Mouse (Mus musculus) cerebral cortex, adult 2 months (tissue): ENCODE measurements around the gene Arhgap24.

Experiments
- WGBS: fragments of 180-500 bp; shearing (Covaris S2); methylation state at CpG from one replicate; pipeline ENCODE4 v1.1.7; 2018; 5-methylcytosine and 5-hydroxymethylcytosine counted together

Arhgap24 gene

DNA sequence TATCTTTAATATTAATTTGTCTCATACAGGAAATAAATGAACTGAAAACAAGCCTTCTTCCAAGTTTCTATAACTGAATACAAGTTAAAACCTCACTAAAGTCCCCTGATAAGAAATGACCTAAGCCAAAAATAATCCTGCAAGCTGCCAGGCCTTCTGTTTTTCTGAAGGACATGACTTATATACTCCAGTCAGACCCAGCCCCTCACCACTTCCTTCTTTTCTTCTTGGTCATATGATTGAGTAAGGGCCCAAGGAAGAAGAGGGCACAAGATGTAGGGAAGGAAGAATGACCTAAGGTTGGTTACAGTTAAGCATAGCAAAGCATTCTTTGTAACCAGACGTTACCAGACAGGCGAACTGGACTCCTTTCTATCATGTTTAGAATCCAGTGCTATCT, 21.1 kb downstream of the Arhgap24 start:
- WGBS, result 82% methylated on average over 2 of the region's 2 CpGs

- WGBS, result 82% methylated on average over 3 of the region's 3 CpGs
Measured at GRCm38 (mm10) chr5:102503066-102503465, 21.9 kb downstream of the Arhgap24 start.

DNA sequence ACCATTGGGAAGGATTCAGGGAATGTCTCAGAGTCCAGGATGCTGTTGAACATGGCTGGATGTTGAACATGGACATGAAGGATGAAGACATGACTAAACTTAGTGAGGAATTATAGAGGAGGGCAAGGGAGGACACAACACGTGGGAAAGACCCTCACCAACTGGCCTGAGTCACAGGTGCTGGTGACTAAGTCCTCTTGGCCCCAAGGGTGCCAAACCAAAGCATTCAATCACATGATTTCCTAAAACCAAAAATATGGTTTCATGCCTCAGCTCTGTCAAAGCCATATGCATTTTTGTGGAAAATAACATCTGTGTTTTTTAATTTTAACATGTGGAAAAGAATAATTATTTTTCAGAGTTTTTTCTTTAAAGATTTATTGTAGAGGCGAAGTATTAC, 22.7 kb downstream of the Arhgap24 start:
- WGBS, result 76% methylated on average over 2 of the region's 2 CpGs

DNA sequence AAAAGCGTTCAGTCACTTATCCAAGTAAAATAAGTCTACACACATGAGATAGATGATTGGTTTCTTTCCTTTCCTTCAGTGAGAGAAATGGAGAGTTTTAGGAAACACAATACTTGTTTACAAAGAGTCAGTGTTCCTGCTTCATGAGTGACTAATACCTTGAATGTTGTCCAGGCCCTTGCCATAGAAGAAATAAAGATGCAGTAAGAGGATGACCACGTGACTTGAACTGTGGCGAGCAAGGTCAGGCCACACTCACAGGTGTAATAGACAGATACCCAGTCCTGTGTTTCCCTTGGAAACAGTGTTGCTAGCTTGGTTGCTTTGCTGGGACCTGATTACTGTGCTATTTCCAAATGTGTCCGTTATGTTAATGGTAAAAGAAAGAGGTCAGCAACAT, 23.4 kb downstream of the Arhgap24 start:
- WGBS, result 84% methylated on average over 4 of the region's 4 CpGs

GRCm38 (mm10) chr5:102508162-102508561, 27.0 kb downstream of the Arhgap24 start:
- 86% methylated on average over 3 of the region's 3 CpGs for WGBS

DNA sequence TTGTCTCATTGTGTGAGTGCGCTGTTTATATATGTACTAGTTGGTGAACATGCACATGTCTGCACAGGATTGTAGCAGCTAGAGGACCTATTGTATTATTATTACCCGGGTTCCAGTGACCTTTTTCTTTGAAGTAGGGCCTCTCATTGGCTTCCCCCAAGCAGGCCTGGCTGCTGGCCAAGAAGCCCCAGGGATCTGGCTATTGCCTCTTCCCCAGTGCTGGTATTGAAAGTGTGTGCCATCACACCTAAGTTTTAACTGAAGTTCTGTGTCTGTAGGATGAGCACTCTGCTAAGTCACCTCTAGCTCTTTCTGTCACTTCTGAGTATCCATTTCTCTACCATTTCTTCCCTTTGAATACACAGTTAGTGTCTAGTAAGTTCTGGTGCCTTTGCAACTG, 28.2 kb downstream of the Arhgap24 start:
- 58% methylated on average over 2 of the region's 2 CpGs for WGBS

DNA sequence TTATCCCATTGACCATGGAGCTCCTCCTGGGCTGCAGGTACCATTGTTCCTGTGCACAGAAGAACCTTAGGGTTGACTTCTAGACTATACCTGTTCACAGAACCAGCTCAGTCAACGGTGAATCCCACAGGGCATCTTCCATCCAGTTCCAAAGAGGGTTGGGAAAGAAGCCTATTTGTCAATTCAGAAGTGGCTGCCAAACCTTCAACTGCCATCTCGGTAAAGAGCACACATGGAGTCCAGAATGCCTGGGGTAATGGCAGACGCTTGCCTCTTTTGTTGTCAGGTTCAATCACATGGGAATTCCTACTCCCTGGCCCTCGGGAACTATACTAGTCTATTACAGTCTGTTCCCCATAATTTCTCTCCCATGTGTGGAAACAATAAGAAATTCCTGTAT, 30.5 kb downstream of the Arhgap24 start:
- WGBS, result 65% methylated on average over 4 of the region's 4 CpGs

DNA sequence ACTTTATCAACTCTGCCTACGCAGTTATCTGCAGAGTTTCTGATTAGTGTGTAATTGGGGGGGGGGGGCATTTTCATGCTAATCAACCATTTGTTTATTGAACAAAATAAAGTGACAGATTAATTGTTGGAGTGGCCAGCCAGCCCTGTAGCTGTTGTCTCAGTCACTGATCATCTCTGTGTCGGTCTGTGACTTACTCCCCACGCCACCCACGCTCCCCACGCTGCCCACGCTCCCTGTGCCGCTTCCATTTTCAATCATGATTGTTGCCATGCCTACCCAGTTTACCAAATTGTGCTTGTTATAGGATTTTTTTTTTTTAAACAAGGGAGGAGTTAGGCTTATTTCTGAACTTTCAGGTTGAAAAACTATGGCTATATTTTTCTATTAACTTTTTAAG, 34.3 kb downstream of the Arhgap24 start:
- 37% methylated on average over 7 of the region's 7 CpGs for WGBS

DNA sequence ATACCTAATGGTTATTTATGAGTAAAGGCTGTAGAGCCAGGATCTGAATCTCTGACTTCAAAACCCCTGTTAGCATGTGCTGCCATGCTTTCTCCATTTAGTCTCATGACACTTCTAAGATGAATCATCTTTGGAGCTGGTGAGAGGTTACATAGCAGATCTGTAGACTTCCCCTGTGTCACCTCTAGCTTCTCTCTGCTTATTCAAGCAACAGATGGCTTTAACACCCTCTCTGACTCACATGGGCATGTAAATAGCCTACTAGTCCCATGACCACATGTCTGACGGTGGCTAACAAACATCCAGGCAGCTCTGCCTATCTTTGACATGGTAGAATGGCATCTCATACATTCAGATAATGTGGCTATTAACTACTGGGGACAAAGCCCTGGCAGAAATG, 39.3 kb downstream of the Arhgap24 start:
- WGBS, result 65% methylated on average over 1 of the region's 1 CpGs

DNA sequence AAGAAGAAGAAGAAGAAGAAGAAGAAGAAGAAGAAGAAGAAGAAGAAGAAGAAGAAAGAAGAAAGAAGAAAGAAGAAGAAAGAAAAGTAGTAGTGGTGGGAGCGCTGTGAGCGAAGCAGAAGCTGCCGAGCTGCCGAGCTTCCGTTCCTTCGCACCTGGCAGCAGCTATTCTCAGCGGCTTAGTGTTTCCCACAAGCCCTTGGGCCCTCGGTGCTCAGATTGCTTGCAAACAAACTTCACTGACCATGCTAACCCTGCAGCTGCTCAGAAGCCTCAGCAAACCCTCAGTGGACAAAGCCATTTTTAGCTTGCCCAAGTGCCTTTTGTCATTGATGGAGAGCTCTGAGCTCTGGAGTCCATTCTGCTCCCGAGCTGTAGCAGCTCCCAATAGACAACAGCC, 54.1 kb downstream of the Arhgap24 start:
- 85% methylated on average over 9 of the region's 9 CpGs for WGBS

DNA sequence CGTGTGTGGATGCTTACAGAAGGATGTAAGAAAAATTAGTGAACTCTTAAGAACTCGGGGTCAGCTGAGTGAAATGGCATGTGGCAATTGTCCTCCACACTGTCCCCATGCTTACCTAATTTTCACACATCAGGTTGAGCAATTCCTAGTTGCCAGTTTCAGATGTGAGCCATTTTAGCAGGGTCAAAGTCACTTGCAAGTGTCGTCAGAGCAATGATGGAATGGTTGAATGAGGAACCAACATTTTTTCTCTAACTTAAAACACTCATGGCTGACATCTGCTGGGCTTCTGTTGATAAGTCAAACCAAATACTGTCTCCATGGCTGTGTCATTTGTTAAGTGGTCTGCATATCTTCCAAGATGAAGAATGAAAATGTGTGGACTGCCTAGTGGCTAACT, 56.6 kb downstream of the Arhgap24 start:
- 76% methylated on average over 3 of the region's 3 CpGs for WGBS

- WGBS, result 97% methylated on average over 4 of the region's 4 CpGs
Measured at GRCm38 (mm10) chr5:102546296-102546695, 65.1 kb downstream of the Arhgap24 start.

- WGBS, result 80% methylated on average over 2 of the region's 2 CpGs
Measured at GRCm38 (mm10) chr5:102548382-102548781, 67.2 kb downstream of the Arhgap24 start.

GRCm38 (mm10) chr5:102550211-102550610, 69.0 kb downstream of the Arhgap24 start:
- 91% methylated on average over 3 of the region's 3 CpGs for WGBS

- 47% methylated on average over 11 of the region's 11 CpGs for WGBS
Measured at GRCm38 (mm10) chr5:102550870-102551637, 69.9 kb downstream of the Arhgap24 start.

- 92% methylated on average over 1 of the region's 1 CpGs for WGBS
Measured at GRCm38 (mm10) chr5:102552533-102552932, 71.3 kb downstream of the Arhgap24 start.

GRCm38 (mm10) chr5:102555958-102556357, 74.8 kb downstream of the Arhgap24 start:
- 92% methylated on average over 4 of the region's 4 CpGs for WGBS

GRCm38 (mm10) chr5:102560270-102560669, 79.1 kb downstream of the Arhgap24 start:
- WGBS, result 63% methylated on average over 6 of the region's 6 CpGs

GRCm38 (mm10) chr5:102563971-102564370, 82.8 kb downstream of the Arhgap24 start:
- 86% methylated on average over 4 of the region's 4 CpGs for WGBS

GRCm38 (mm10) chr5:102568764-102569163, 87.6 kb downstream of the Arhgap24 start:
- WGBS, result 69% methylated on average over 5 of the region's 5 CpGs

DNA sequence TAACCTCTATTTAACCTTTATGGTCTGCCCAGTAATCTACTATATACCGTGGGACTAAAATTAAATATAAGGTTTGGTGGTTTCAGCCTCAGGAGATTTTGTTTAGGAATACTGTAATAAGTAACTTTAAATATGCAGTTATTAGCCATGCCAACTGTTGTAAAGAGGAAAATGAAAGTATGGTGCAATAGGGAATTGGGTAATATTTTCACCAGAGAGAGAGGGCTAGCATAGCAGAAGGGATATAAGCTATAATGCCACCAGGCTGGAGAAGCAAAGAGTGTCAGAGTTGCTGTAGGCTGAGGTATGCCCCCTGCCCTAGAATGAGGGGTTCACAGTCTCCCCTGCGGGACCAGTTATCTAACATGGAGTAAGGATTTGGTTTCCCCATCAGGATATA, 90.3 kb downstream of the Arhgap24 start:
- 94% methylated on average over 2 of the region's 2 CpGs for WGBS

DNA sequence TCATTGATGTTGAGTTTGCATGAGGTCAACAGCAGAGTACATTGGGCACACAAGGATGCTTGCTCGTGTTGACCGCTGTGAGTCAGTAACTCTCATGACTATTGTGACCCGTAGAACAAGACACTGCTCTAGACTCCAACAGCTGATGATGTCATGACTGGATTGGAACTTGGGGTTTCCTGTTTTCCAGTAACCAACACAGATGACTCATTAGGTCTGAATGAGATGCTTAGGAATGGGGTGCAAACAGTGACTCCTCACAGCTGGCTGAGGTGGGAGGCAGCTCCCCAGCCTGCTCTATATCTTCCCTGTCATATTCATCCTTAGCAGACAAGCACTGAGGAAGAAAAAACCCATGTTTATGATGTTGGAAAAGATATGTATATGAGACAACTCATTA, 95.6 kb downstream of the Arhgap24 start:
- 77% methylated on average over 3 of the region's 3 CpGs for WGBS

DNA sequence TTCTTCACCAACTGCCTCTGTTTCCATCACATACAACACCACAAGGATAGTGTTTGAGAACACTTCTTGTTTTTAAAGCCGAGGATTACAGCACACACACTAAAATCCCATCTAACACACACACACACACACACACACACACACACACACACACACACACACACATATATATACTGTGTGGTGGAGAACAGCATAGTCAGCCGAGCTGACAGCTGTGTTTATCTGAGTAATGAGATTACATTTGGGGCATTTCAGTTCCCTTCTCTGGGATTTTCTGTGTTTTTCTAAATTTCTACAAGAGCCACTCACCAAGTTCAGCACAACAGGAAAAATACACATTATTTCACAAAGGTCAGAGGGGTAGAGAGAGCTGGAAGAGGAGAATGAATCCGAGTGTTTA, 96.5 kb downstream of the Arhgap24 start:
- whole genome bisulfite sequencing, result 49% methylated on average over 3 of the region's 3 CpGs

DNA sequence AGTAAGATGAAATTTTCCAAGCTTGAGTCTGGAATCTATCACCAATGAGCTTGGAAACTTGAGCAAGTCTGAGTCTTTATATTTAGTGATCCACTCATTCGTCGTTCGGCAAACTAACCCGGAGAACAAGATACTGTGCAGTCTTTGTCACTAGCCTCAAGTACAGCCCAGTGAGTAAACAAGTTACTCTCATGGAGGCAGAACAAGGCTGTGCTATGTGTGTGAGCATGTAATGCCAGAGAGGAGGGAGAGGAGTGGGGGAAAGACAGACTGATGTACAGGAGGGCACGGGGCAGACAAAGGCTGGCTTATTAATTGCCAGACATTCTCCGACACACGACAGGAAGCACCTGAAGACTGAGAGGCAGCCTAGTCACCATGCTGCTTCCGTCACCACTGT, 97.2 kb downstream of the Arhgap24 start:
- WGBS, result 63% methylated on average over 8 of the region's 8 CpGs
